Mouse (Mus musculus): ENCODE data around the gene Senp7.

GRCm38 (mm10) chr16:56064334-56064990 lies 16.3 kb downstream of the Senp7 start:
- TF ChIP-seq POLR2A (IDR thresholded peaks at IDR 0.05; ENCODE audit: borderline replicate concordance, low read depth, low read length): no peak
- no peak for TF ChIP-seq CTCF (IDR thresholded peaks at IDR 0.05; ENCODE audit: low read depth, low read length)

Measured in bone marrow macrophage, adult 2 months (primary cell).